Mouse (Mus musculus): Measurements from ENCODE around the gene Vti1a.

Vti1a gene

GRCm38 (mm10) chr19:55449084-55449483 is 133.0 kb downstream of the Vti1a start:
- intact Hi-C loops (cut with DNase I): no loop called here

GRCm38 (mm10) chr19:55449506-55449905 is 133.4 kb downstream of the Vti1a start:
- intact Hi-C loops (cut with DNase I): no loop called here

- intact Hi-C loops (cut with DNase I): no loop called here
These were observed 140.4 kb downstream of the Vti1a start for GRCm38 (mm10) chr19:55456325-55457091.

DNA sequence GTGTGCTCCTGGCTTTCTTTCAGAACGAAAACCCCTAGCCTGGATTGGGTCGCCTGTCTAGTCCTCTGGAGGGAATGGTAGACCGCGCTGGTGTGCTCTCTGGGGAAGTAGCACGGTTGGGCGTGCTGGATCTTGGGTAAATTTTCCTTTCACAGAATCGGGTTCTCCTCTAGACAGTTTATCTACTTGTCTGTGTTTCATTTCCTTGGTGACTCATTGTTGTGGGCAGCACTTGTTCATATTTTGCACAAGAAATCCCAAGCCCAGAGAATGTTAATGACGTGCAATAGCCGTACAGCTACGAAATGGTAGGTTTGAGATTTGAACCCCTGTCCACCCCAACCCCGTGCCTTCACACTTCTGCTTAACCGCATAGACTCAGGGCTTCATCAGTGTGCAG is 145.9 kb downstream of the Vti1a start:
- intact Hi-C loops (cut with DNase I): no loop called here

DNA sequence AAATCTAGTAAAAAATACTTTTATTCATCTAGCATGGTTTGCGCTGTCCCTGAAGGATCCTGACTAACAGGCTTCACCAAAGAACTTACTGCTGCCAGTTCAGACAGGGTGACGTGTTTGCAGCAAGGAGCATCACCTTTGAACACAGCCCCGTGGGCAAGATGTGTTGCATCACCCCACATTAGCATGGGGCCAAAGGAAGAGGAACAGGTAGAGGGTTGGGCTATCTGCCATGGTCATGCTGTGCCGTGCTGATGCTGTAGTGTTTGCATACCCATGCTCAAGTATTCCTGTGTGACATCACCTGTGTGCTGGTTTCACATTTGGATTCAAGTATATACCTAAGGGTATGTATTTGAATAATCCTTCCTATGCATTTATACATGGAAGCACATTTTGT is 147.6 kb downstream of the Vti1a start:
- intact Hi-C loops (cut with DNase I): no loop called here

DNA sequence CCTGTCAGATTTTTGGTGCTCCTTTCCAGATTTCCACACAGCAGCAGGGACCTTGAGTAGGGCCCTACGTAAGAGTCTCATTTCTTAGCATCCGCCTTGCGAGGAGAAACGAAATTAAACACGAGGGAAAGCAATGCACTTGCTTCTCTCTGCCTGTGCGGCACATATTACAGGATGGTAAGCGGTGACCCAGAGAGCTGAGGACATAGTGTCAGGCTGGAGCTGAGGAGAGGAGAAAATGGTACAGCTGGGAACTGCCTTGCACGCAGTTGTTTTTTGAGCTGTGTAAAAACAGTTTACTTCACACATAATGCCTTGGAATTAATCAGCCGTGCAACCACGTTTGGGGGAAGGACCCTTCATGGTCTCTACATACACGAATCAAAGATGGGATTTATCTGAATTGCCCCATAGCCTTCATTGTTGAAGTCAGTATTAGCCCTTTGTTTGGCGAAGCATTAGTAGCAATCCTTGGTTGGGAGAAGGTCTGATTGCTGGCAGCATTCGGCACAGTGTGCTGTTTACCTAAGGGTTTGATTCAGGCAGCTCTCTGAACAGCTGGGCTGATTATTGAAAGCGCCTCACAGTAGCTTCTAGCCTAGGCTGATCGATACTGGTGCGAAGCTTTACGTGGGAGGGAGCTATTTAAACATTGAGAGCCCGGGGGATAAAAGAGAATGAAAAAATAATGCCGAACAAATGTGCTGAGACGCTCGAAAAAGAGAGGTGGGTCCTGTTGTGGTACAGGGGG is 153.4 kb downstream of the Vti1a start:
- intact Hi-C loops (cut with DNase I): no loop called here

GRCm38 (mm10) chr19:55472582-55472981 is 156.5 kb downstream of the Vti1a start:
- intact Hi-C loops (cut with DNase I): no loop called here

GRCm38 (mm10) chr19:55474225-55474624 is 158.1 kb downstream of the Vti1a start:
- intact Hi-C loops (cut with DNase I): no loop called here

GRCm38 (mm10) chr19:55480526-55480925 is 164.4 kb downstream of the Vti1a start:
- intact Hi-C loops (cut with DNase I): no loop called here

DNA sequence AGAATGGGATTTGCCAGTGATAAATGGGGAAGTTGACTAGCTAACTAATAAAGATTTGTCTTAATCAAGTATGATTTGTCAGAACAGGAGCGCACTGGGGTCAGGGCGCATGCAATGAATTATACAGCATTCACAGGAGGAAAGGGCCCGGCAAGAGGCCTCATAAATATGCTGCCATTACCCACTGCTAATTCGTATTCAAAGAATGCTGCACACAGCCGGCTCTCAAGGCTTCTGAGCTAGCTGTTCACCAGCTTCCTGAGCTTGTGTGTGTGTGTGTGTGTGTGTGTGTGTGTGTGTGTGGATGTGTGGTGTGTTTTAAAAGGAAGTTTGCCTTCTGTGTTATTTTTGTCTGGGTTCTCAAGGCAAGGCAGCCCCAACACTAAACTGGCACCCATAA is 165.2 kb downstream of the Vti1a start:
- intact Hi-C loops (cut with DNase I): no loop called here

DNA sequence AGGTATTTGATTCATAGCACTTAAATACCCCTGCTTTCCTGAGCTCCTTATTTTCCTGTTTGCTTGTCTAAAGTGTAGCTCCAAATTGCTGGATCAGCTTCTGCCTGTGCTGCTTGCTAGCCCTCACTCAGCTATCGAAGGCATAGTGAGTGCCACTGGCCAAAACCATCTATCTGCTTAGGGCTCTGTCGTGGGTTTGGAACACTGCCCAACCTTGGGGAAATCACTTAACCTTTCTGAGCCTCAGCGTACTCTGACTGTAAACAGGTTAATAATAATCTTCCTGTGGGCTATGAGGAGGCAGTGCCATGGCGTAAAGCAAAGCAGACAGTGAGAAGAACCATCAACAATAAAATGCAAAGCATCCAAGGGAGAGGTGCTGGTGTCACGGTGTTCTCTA is 167.4 kb downstream of the Vti1a start:
- intact Hi-C loops (cut with DNase I): no loop called here

DNA sequence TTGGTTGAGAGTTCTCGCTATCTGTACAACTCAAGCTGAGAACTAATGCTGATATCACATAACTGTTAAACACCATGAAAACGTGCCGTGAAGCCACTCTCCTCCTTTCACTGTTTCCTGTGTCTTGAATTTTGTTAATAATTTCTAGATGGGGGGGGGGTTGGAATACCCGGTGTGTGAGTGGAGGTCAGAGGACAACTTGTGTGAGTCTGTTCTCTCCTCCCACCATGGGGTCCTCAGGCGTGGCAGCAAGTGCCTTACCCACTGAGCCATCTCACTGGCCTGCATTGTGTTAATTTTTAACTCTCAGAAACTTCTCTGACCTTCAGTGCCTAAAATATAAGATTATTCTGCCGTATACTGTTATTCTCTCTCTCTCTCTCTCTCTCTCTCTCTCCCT is 168.5 kb downstream of the Vti1a start:
- intact Hi-C loops (cut with DNase I): no loop called here

DNA sequence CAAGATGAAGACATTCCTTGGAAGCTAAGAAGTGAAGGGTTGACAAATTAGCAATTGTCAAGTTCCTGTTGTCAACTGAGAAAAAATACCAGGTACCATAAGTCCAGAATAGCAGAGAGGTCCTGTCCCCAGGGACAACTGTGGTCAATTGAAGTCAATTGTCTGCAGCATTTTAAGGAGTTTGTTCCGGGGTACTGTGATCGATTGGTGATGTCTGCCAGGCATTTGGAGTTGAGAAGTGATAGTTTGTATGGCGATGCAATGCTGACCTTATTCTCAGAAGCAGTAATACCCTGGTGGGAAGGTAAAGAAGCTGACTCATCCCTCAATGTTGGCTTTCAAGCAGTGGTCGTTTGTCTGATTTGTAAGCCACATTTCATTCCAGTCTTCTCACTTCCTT is 170.4 kb downstream of the Vti1a start:
- intact Hi-C loops (cut with DNase I): no loop called here

DNA sequence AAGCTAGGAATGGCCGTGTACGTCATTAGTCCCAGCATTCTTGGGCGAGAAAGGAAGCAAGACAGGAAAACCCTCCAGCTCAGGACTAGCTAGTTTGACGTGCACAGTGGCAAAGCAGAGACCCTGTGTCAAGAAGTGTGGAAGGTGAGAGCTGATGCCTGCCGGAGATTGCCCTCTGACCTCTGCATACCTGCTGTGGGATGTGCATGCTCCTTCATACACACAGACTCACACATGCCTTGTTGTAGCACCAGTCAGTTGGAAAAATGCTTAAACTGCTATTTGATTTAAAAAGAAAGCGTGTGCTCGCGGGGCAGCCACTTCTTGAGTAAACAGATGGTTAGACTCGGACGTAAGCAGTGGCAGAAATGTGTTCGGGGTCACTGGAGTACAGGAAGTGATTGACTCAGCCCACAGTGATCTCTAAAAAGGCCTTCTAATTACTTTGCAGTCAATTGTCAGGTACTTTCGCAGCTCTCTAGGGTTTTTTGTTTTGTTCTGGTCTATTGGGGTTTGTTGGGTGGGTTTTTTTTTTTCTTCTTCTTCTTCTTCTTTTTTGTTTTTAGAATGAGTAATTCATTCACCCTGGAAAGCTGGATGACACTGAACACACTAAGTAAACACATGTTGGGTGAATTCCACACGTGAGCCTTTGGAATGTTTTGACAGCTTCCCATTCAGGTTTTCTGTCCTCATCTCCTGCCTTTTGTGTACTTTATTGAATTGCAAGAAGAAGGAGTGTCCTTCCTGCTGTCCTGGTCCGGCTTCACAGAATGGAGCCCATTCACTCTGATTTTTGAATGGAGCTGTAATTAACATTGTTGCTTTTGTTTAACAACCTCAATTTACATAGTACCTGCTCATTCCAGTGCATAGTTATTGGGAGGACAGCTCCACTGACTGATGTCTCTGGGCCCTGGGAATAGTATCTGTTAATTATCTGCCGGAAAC is 175.3 kb downstream of the Vti1a start:
- intact Hi-C loops (cut with DNase I): no loop called here

DNA sequence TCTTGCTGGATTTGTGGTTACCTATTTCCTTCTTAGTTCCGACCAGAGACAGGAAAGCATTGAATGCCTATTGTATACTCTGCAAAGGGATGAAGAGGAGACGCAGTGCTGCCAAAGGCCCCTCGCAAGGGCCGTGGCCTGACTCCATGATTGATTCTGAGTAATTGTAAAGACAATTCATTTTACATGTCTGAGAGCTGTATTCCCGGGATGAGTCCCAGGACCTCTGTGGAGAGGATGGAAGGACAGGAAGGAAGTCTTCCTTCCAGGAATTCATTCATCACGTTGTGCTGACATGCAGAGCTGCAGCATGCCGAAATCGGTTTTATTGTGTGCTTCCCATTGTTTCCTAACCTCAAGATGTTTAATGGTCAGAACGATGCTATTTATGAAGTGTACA is 180.2 kb downstream of the Vti1a start:
- intact Hi-C loops (cut with DNase I): no loop called here

DNA sequence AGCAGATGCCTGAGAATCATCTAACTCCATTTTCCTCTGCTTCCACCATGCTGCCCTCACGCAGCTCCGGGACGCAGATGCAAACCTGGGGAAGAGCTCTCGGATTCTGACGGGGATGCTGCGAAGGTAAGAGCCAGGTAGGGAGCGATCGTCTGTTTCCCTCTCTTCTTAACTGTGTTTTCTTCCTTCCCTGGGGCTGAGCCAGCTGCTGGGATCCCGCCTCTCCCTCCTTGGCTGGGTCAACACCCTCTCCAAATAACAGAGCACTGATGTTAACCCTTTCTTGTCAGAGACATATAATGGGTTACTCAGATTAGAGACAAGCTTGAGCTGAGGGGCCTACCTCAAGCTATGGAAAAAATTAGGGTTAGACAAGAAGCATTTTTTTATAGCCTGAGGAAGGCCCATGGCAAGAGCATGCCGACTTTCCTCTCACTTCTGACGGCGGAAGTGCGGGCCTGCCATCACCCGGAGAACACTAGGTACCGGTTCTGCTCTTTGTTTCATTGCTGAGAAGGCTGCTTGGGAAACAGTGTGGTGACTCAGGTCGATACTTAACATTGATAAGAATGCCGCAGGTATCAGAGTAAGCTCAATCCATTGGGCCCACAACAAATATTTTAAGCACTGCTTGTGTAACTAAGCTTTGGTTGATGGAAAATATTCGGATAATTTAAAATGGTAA is 183.2 kb downstream of the Vti1a start:
- intact Hi-C loops (cut with DNase I): no loop called here

GRCm38 (mm10) chr19:55501985-55502384 is 185.9 kb downstream of the Vti1a start:
- intact Hi-C loops (cut with DNase I): no loop called here

- intact Hi-C loops (cut with DNase I): no loop called here
These were observed 187.7 kb downstream of the Vti1a start for GRCm38 (mm10) chr19:55503771-55504170.

GRCm38 (mm10) chr19:55507748-55508147 is 191.7 kb downstream of the Vti1a start:
- intact Hi-C loops (cut with DNase I): no loop called here

DNA sequence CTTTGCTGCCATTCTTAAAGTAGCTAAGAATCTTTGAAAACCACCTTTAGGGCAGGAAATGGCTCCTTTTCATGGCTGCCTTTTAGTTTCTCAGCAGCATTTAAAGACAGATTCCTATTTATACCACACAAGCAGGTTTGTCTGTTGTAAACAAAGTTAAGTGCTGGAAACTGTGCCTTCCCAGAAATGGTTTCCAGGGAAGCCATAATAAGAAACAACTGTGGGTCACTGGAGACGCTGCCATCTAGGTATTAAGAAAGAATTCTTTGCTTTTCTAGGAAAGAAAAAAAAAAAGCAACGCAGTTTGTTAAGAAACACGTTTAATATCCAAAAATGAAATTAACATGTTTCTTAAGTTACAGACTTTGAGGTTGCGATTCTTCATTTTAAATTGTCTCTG is 192.1 kb downstream of the Vti1a start:
- intact Hi-C loops (cut with DNase I): no loop called here

DNA sequence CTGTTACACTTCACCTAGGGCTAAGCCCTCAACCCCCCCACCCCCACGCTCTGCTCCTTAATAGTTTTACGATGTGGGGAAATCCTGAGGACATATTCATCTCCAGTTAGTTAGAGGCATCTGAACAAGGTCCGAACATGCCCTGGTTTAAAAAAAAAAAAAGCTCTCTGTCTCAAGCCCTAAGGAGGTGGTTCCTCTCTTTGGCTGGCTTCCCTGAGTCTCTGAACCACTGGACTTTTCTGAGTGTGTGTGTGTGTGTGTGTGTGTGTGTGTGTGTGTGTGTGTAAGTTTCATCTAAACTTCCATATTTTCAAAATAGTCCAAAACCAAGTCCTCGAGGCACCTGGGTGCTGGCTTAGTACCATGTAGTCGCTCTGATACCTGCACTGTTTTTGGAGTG is 192.9 kb downstream of the Vti1a start:
- intact Hi-C loops (cut with DNase I): no loop called here
